Mouse (Mus musculus): ENCODE measurements around the gene Igfbp6. TPM values are rescaled to one million over a fixed set of nuclear protein-coding genes. Genes with fewer than 3 reads are reported as not detected.
A peak's percentile ranks its signal among the peaks of the same experiment; 100 is the strongest.

Gene Igfbp6
- 10 to 100 TPM; 32.2 to 50.3 TPM for total RNA-seq (2021)
- long read RNA-seq, experiment 1, transcript Igfbp6-201 (4 exons, 1,112 nt), result major isoform, 26 of 38 reads
- long read RNA-seq, experiment 1, partial matches to known transcripts, result 12 of 38 reads
- long read RNA-seq, experiment 1, other reads (novel, unspliced or antisense), result 0 of 38 reads
- long read RNA-seq, experiment 2, transcript Igfbp6-201 (4 exons, 1,112 nt), result major isoform, 34 of 56 reads
- long read RNA-seq, experiment 2, partial matches to known transcripts, result 22 of 56 reads
- long read RNA-seq, experiment 2, other reads (novel, unspliced or antisense), result 0 of 56 reads

GRCm38 (mm10) chr15:102144274-102144711 is at the start of gene Igfbp6:
Gene Igfbp6, plus strand, starts transcription at chr15:102144362.
- DNase-seq (ENCODE audit: low spot score), result peak; percentile 57

GRCm38 (mm10) chr15:102094988-102095387 is 49.2 kb upstream of the Igfbp6 start:
- no peak for DNase-seq (ENCODE audit: low spot score)

- DNase-seq (ENCODE audit: low spot score), result peak; percentile 76
Measured at GRCm38 (mm10) chr15:102097147-102097915, 46.8 kb upstream of the Igfbp6 start.

GRCm38 (mm10) chr15:102097991-102098555 is 46.1 kb upstream of the Igfbp6 start:
- DNase-seq (ENCODE audit: low spot score), result peak; percentile 65

- peak; percentile 27 for DNase-seq (ENCODE audit: low spot score)
Measured at GRCm38 (mm10) chr15:102099260-102099659, 44.9 kb upstream of the Igfbp6 start.

GRCm38 (mm10) chr15:102099771-102100160 is 44.4 kb upstream of the Igfbp6 start:
- no peak for DNase-seq (ENCODE audit: low spot score)

- peak; percentile 90 for DNase-seq (ENCODE audit: low spot score)
Measured at GRCm38 (mm10) chr15:102100161-102100981, 43.8 kb upstream of the Igfbp6 start, which contains the start of gene Tns2. Gene Tns2, plus strand, starts transcription at chr15:102100413.

GRCm38 (mm10) chr15:102100996-102101671 is 43.0 kb upstream of the Igfbp6 start:
- peak; percentile 53 for DNase-seq (ENCODE audit: low spot score)

- peak; percentile 66 for DNase-seq (ENCODE audit: low spot score)
Measured at GRCm38 (mm10) chr15:102101672-102102541, 42.3 kb upstream of the Igfbp6 start.

- peak; percentile 78 for DNase-seq (ENCODE audit: low spot score)
Measured at GRCm38 (mm10) chr15:102102548-102103121, 41.5 kb upstream of the Igfbp6 start.

- peak; percentile 73 for DNase-seq (ENCODE audit: low spot score)
Measured at GRCm38 (mm10) chr15:102103371-102103946, 40.7 kb upstream of the Igfbp6 start.

- peak; percentile 95 for DNase-seq (ENCODE audit: low spot score)
Measured at GRCm38 (mm10) chr15:102103947-102104555, 40.1 kb upstream of the Igfbp6 start.

- DNase-seq (ENCODE audit: low spot score), result peak; percentile 88
Measured at GRCm38 (mm10) chr15:102105360-102105759, 38.8 kb upstream of the Igfbp6 start.

- peak; percentile 39 for DNase-seq (ENCODE audit: low spot score)
Measured at GRCm38 (mm10) chr15:102105764-102106730, 38.1 kb upstream of the Igfbp6 start.

GRCm38 (mm10) chr15:102106754-102107456 is 37.3 kb upstream of the Igfbp6 start:
- DNase-seq (ENCODE audit: low spot score), result no peak

- peak; percentile 70 for DNase-seq (ENCODE audit: low spot score)
Measured at GRCm38 (mm10) chr15:102107689-102108573, 36.2 kb upstream of the Igfbp6 start.

Measured in gastrocnemius, adult 18-20 months (tissue).